ENCODE assay signal across 13 mouse cellular contexts in genomic region chr11:117454086-117454485, GRCm38 (mm10). TPM values are rescaled to one million over a fixed set of nuclear protein-coding genes. Genes with fewer than 3 reads are reported as not detected.
DNase-seq lines count a peak whose midpoint lies in the region; ATAC-seq lines count a peak whose summit lies in the region.
"Had no signal": no experiment of that assay in that cellular context is flagged by ENCODE, and none has a peak within 500 bp of the region (broad histone marks: within the 10 kb centered on the region; RNA-seq: fewer than 3 reads in every experiment).

No protein-coding gene starts in this region.

- 11% methylated on average over 10 of the region's 10 CpGs for WGBS in kidney, embryonic 16.5 days
- WGBS in forebrain, embryonic 11.5 days = 10% methylated on average over 10 of the region's 10 CpGs
- 11% methylated on average over 10 of the region's 10 CpGs for WGBS in limb, embryonic 13.5 days
- 26% methylated on average over 10 of the region's 10 CpGs for WGBS in stomach, embryonic 16.5 days

- no peak for DNase-seq in kidney, adult 11 months
- DNase-seq in forebrain, embryonic 11.5 days (ENCODE audit: low spot score) = peak; percentile 76
- DNase-seq in urinary bladder, postnatal 4 days (ENCODE audit: low spot score in 2 of 2) = no peak
- no peak for DNase-seq in liver
- DNase-seq in thymus, postnatal 25 days = no peak
- DNase-seq: B cell, adult 2 months; cerebellum, postnatal 14 days; heart, adult 2 months; right cerebral cortex, adult 18-20 months had no signal

- H3K4me1 ChIP-seq in kidney, embryonic 16.5 days (ENCODE audit: insufficient read depth, low read length) = peaks cover 17% of the 10 kb centered on the region
- peaks cover 17% of the 10 kb centered on the region for H3K4me1 ChIP-seq in forebrain, embryonic 11.5 days (replicated peaks; ENCODE audit: control insufficient read depth, insufficient read depth, low read length)
- H3K4me1 ChIP-seq in limb, embryonic 13.5 days = peaks cover 24% of the 10 kb centered on the region
- 0 out of 2 replicates have a peak, but pooled peaks cover 4% of the 10 kb centered on the region for H3K4me1 ChIP-seq in stomach, embryonic 16.5 days (ENCODE audit: control insufficient read depth, insufficient read depth, low read length)

- H3K36me3 ChIP-seq in kidney, embryonic 16.5 days (ENCODE audit: insufficient read depth, low read length) = no peaks in the 10 kb centered on the region
- H3K36me3 ChIP-seq in forebrain, embryonic 11.5 days (ENCODE audit: control insufficient read depth, insufficient read depth, low read length) = no peaks in the 10 kb centered on the region
- no peaks in the 10 kb centered on the region for H3K36me3 ChIP-seq in limb, embryonic 13.5 days
- no peaks in the 10 kb centered on the region for H3K36me3 ChIP-seq in stomach, embryonic 16.5 days (ENCODE audit: control insufficient read depth, insufficient read depth, low read length)

- no peak overlapping the region for H3K9ac ChIP-seq in kidney, embryonic 16.5 days (replicated peaks; ENCODE audit: low read length)
- H3K9ac ChIP-seq in forebrain, embryonic 11.5 days (ENCODE audit: low read length) = 0 out of 2 replicates have a peak overlapping the region, but pooled peaks have one; percentile 24
- H3K9ac ChIP-seq in limb, embryonic 13.5 days = peak overlapping the region; percentile 35; the same call in 1 of the 2 replicates
- H3K9ac ChIP-seq in stomach, embryonic 16.5 days (ENCODE audit: low read length) = no peak overlapping the region

- peaks cover 23% of the 10 kb centered on the region for H3K27me3 ChIP-seq in kidney, embryonic 16.5 days (ENCODE audit: insufficient read depth, low read length)
- H3K27me3 ChIP-seq in forebrain, embryonic 11.5 days (ENCODE audit: control insufficient read depth, insufficient read depth, low read length) = no peaks in the 10 kb centered on the region; the same call in 1 of the 2 replicates
- H3K27me3 ChIP-seq in limb, embryonic 13.5 days = peaks cover 20% of the 10 kb centered on the region
- peaks cover 6% of the 10 kb centered on the region; the same call in 1 of the 2 replicates for H3K27me3 ChIP-seq in stomach, embryonic 16.5 days (ENCODE audit: control insufficient read depth, insufficient read depth, low read length)

- no peak overlapping the region for H3K4me2 ChIP-seq in kidney, embryonic 16.5 days (replicated peaks; ENCODE audit: low read depth, low read length)
- H3K4me2 ChIP-seq in forebrain, embryonic 11.5 days (ENCODE audit: low read depth, low read length, severe bottlenecking) = no peak overlapping the region
- H3K4me2 ChIP-seq in limb, embryonic 13.5 days (replicated peaks) = peak overlapping the region; percentile 30
- H3K4me2 ChIP-seq in stomach, embryonic 16.5 days (ENCODE audit: low read depth, low read length) = no peak overlapping the region

- H3K27ac ChIP-seq in kidney, embryonic 16.5 days (ENCODE audit: low read length) = no peak overlapping the region
- peak overlapping the region; percentile 51; the same call in 1 of the 2 replicates for H3K27ac ChIP-seq in forebrain, embryonic 11.5 days (ENCODE audit: low read depth, low read length)
- H3K27ac ChIP-seq in limb, embryonic 13.5 days = peak overlapping the region; percentile 15
- no peak overlapping the region for H3K27ac ChIP-seq in stomach, embryonic 16.5 days (ENCODE audit: low read length)
- H3K27ac ChIP-seq: heart, adult 2 months had no signal

- H3K9me3 ChIP-seq in kidney, embryonic 16.5 days (ENCODE audit: low read length) = no peaks in the 10 kb centered on the region
- no peaks in the 10 kb centered on the region for H3K9me3 ChIP-seq in forebrain, embryonic 11.5 days (ENCODE audit: control insufficient read depth, low read length)
- H3K9me3 ChIP-seq in limb, embryonic 13.5 days = 0 out of 2 replicates have a peak, but pooled peaks cover 3% of the 10 kb centered on the region
- H3K9me3 ChIP-seq in stomach, embryonic 16.5 days (replicated peaks; ENCODE audit: control insufficient read depth, low read length) = no peaks in the 10 kb centered on the region

- 0 out of 2 replicates have a peak, but pooled peaks have one; percentile 39 for ATAC-seq in kidney, embryonic 16.5 days (ENCODE audit: low FRiP score, low TSS enrichment)
- ATAC-seq in forebrain, embryonic 11.5 days (replicated peaks; ENCODE audit: low FRiP score) = peak; percentile 78
- ATAC-seq in limb, embryonic 13.5 days (ENCODE audit: low FRiP score, low read depth) = no peak
- 0 out of 2 replicates have a peak, but pooled peaks have one; percentile 50 for ATAC-seq in stomach, embryonic 16.5 days (ENCODE audit: insufficient read depth, low FRiP score)
- ATAC-seq: lung, postnatal 0 days had no signal

- no peak overlapping the region for H3K4me3 ChIP-seq in kidney, embryonic 16.5 days (ENCODE audit: low read length)
- H3K4me3 ChIP-seq in forebrain, embryonic 11.5 days (ENCODE audit: low read depth, low read length) = no peak overlapping the region
- H3K4me3 ChIP-seq in limb, embryonic 13.5 days = no peak overlapping the region
- H3K4me3 ChIP-seq in stomach, embryonic 16.5 days (replicated peaks; ENCODE audit: low read length) = no peak overlapping the region
- H3K4me3 ChIP-seq: heart, adult 2 months had no signal

RNA-seq across cellular contexts. Expression of gene Gm11733, which starts 30.1 kb away (rescaled TPM):
- polyA plus RNA-seq in kidney, embryonic 16.5 days (2015; fragmentation: Nextera tagmentation; extraction: Ambion mirVana) = not detected in 2 replicates
- polyA plus RNA-seq in forebrain, embryonic 11.5 days (2014; fragmentation: Nextera tagmentation; extraction: Ambion mirVana) = not detected in 2 replicates
- polyA plus RNA-seq in limb, embryonic 13.5 days (2015; fragmentation: Nextera tagmentation; extraction: Ambion mirVana) = not detected in 2 replicates
- not detected in 2 replicates for polyA plus RNA-seq in stomach, embryonic 16.5 days (2015; fragmentation: Nextera tagmentation; extraction: Ambion mirVana)
- polyA plus RNA-seq: lung, postnatal 0 days had no signal

Comparison
In these comparisons a context has a peak if more than half of its experiments do, and no peak if none do; other contexts are left out.
1. H3K27ac ChIP-seq: peak in forebrain, embryonic 11.5 days (single experiment) and limb, embryonic 13.5 days (single experiment); none in kidney, embryonic 16.5 days (single experiment) and stomach, embryonic 16.5 days (single experiment).
2. H3K9ac ChIP-seq: peak in forebrain, embryonic 11.5 days (single experiment) and limb, embryonic 13.5 days (single experiment); none in kidney, embryonic 16.5 days (single experiment) and stomach, embryonic 16.5 days (single experiment).